Mouse (Mus musculus) small intestine, adult 2 months (tissue): Measurements from ENCODE around the gene L1td1. TPM values are rescaled to one million over a fixed set of nuclear protein-coding genes. Genes with fewer than 3 reads are reported as not detected.
"Not testable (repeated sequence)": the region's sequence is repeated elsewhere in the genome, so short reads cannot be mapped to it uniquely, and the experiment has no call there.

Experiments
- H3K27ac ChIP-seq: fragments of 200-500 bp; 2 replicates; pipeline ENCODE4 v1.5.1; 2012; ENCODE audit warnings: low read depth, low read length, control low read depth, inconsistent platforms; ENCODE audit not compliant: insufficient read depth
- H3K27me3 ChIP-seq: fragments of 200-500 bp; 2 replicates; pipeline ENCODE4 v1.6.1; 2012; ENCODE audit warnings: mild to moderate bottlenecking, moderate library complexity, low read length, inconsistent platforms; ENCODE audit not compliant: control insufficient read depth, insufficient read depth
- H3K36me3 ChIP-seq: fragments of 200-500 bp; 2 replicates; pipeline ENCODE4 v1.6.1; 2012; ENCODE audit warnings: mild to moderate bottlenecking, low read length, control low read depth, inconsistent platforms; ENCODE audit not compliant: control insufficient read depth, insufficient read depth
- H3K4me1 ChIP-seq: fragments of 200-500 bp; 2 replicates; pipeline ENCODE4 v1.6.1; 2012; ENCODE audit warnings: low read length, inconsistent platforms, mixed read lengths; ENCODE audit not compliant: control insufficient read depth, insufficient read depth, insufficient read length
- H3K4me3 ChIP-seq: fragments of 200-500 bp; 2 replicates; pipeline ENCODE4 v1.5.1; 2012; ENCODE audit warnings: low read depth, mild to moderate bottlenecking, control low read depth, inconsistent platforms, low read length, moderate library complexity
- CTCF ChIP-seq: fragments of 200-500 bp; IDR thresholded peaks from 2 replicates; pipeline ENCODE4 v1.5.1; 2012; ENCODE audit warnings: low read depth, mild to moderate bottlenecking, control low read depth, inconsistent platforms, low read length, moderate library complexity, mixed read lengths; ENCODE audit not compliant: insufficient replicate concordance, insufficient read length; ENCODE audit errors: extremely low read depth
- POLR2A ChIP-seq: fragments of 200-500 bp; IDR thresholded peaks from 2 replicates; pipeline ENCODE4 v1.6.1; 2012; ENCODE audit warnings: low read depth, mild to moderate bottlenecking, control low read depth, inconsistent platforms, low read length, moderate library complexity
- WGBS: fragments of 180-500 bp; shearing (Covaris S2); methylation state at CpG from one replicate; pipeline ENCODE4 v1.1.7; 2018; 5-methylcytosine and 5-hydroxymethylcytosine counted together
- polyA plus RNA-seq: library from polyadenylated mRNA; depleted of rRNA; stranded (reverse); fragments of >200 nt; gene quantifications from 2 replicates; pipeline ENCODE4 v1.2.3, GENCODE M21; 2012

L1td1 gene
- polyA plus RNA-seq, 1 experiment, result not detected

GRCm38 (mm10) chr4:98722454-98722853 is 4.1 kb upstream of the L1td1 start:
- 11% methylated on average over 8 of the region's 8 CpGs for WGBS
- Histone ChIP-seq H3K27me3 (no peaks in the 10 kb centered on the region; the same call in 1 of the 2 replicates), H3K4me1 (no peaks in the 10 kb centered on the region), H3K27ac (no peak overlapping the region), H3K4me3 (no peak overlapping the region), H3K36me3 (0 out of 2 replicates have a peak, but pooled peaks cover 3% of the 10 kb centered on the region)
- TF ChIP-seq POLR2A, result no peak
- TF ChIP-seq CTCF, result peak; percentile 80; the same call in 1 of the 2 replicates

GRCm38 (mm10) chr4:98724682-98725081 is 1.9 kb upstream of the L1td1 start:
- not testable (repeated sequence) for H3K36me3 ChIP-seq, H3K27ac ChIP-seq, H3K4me3 ChIP-seq, H3K4me1 ChIP-seq, H3K27me3 ChIP-seq
- 90% methylated on average over 1 of the region's 1 CpGs for WGBS

- 43% methylated on average over 4 of the region's 4 CpGs for WGBS
- no peaks in the 10 kb centered on the region for H3K36me3 ChIP-seq
- no peaks in the 10 kb centered on the region; the same call in 1 of the 2 replicates for H3K27me3 ChIP-seq
- H3K27ac ChIP-seq, result no peak overlapping the region
- no peak overlapping the region for H3K4me3 ChIP-seq
- H3K4me1 ChIP-seq, result no peaks in the 10 kb centered on the region
- TF ChIP-seq POLR2A (no peak), CTCF (no peak)
These were observed 1.1 kb upstream of the L1td1 start for GRCm38 (mm10) chr4:98725439-98725838.

GRCm38 (mm10) chr4:98727295-98727958 is 893 bp downstream of the L1td1 start:
- WGBS, result 20% methylated on average over 21 of the region's 21 CpGs
- no peak overlapping the region for H3K4me3 ChIP-seq
- no peaks in the 10 kb centered on the region for H3K36me3 ChIP-seq
- no peaks in the 10 kb centered on the region for H3K4me1 ChIP-seq
- TF ChIP-seq CTCF (no peak), POLR2A (no peak)
- H3K27ac ChIP-seq, result no peak overlapping the region
- no peaks in the 10 kb centered on the region; the same call in 1 of the 2 replicates for H3K27me3 ChIP-seq

GRCm38 (mm10) chr4:98727959-98728347 is 1.4 kb downstream of the L1td1 start:
- no peak for TF ChIP-seq CTCF
- TF ChIP-seq POLR2A, result no peak
- Histone ChIP-seq H3K27ac (no peak overlapping the region), H3K4me1 (no peaks in the 10 kb centered on the region), H3K36me3 (no peaks in the 10 kb centered on the region), H3K27me3 (no peaks in the 10 kb centered on the region; the same call in 1 of the 2 replicates), H3K4me3 (no peak overlapping the region)
- 18% methylated on average over 10 of the region's 10 CpGs for WGBS

GRCm38 (mm10) chr4:98728716-98729115 is 2.2 kb downstream of the L1td1 start:
- no peaks in the 10 kb centered on the region for H3K4me1 ChIP-seq
- no peak overlapping the region for H3K4me3 ChIP-seq
- H3K27ac ChIP-seq, result no peak overlapping the region
- 29% methylated on average over 7 of the region's 7 CpGs for WGBS
- no peaks in the 10 kb centered on the region; the same call in 1 of the 2 replicates for H3K27me3 ChIP-seq
- no peak for TF ChIP-seq POLR2A
- no peaks in the 10 kb centered on the region for H3K36me3 ChIP-seq

GRCm38 (mm10) chr4:98733660-98734059 is 7.1 kb downstream of the L1td1 start:
- no peaks in the 10 kb centered on the region for H3K4me1 ChIP-seq
- no peaks in the 10 kb centered on the region for H3K36me3 ChIP-seq
- WGBS, result 92% methylated on average over 16 of the region's 16 CpGs
- H3K4me3 ChIP-seq, result no peak overlapping the region
- no peak overlapping the region for H3K27ac ChIP-seq
- no peaks in the 10 kb centered on the region for H3K27me3 ChIP-seq
- TF ChIP-seq POLR2A, result no peak
- TF ChIP-seq CTCF, result no peak

- H3K4me1 ChIP-seq, result no peaks in the 10 kb centered on the region
- no peak overlapping the region for H3K27ac ChIP-seq
- TF ChIP-seq CTCF (no peak), POLR2A (no peak)
- WGBS, result 30% methylated on average over 2 of the region's 2 CpGs
- H3K27me3 ChIP-seq, result no peaks in the 10 kb centered on the region
- no peak overlapping the region for H3K4me3 ChIP-seq
- no peaks in the 10 kb centered on the region for H3K36me3 ChIP-seq
These were observed 13.2 kb downstream of the L1td1 start for GRCm38 (mm10) chr4:98739753-98740152.
